Mouse (Mus musculus) spleen, adult 18-20 months (tissue): ENCODE measurements around the gene Ica1.

Experiments used
- DNase-seq, 2 experiments: peaks; one replicate each; pipeline ENCODE4 v3.0.0; 2022; ENCODE audit warnings: mixed read lengths in 2 of 2

The Ica1 gene

DNA sequence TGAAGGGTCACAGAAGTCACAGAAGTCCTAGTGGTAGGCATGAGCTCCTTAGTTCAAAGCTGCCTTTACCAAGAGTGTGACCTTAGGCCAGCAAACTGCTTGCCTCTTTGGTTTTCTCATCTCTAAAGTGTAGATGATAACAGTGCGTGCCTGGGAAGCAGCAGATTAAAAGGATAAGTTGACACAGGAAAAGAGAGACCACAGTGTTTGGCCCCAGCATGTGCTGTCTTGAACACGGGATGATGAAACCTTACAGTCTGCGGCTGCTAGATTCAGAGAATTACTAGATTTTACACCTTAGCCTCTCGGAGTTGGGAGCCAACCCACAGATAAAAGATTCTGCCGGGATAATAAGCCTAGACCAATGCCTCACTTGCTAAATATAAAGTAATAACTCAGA, 137.4 kb downstream of the Ica1 start:
- DNase-seq: no peak

GRCm38 (mm10) chr6:8639526-8639925, 138.8 kb downstream of the Ica1 start:
- DNase-seq: no peak

DNA sequence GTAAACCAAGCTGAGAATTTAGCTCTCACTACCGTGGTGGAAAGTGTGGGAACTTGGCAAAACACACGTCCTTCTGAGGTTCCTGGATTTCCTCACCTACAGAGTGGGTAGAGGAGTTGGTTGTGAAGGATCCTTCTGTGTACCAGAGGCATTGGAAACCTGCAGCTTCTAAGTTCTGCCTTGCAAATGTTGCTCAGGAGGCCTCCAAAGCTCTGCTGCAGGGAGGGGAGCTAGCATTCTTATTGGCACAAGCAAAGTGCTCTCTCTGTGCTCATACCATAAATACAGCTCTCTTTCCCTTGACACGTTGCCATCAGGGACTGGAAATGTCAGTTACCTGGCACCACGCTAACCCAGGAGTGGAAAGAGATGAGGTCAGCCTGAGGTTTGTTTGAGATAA, 139.4 kb downstream of the Ica1 start:
- no peak for DNase-seq

DNA sequence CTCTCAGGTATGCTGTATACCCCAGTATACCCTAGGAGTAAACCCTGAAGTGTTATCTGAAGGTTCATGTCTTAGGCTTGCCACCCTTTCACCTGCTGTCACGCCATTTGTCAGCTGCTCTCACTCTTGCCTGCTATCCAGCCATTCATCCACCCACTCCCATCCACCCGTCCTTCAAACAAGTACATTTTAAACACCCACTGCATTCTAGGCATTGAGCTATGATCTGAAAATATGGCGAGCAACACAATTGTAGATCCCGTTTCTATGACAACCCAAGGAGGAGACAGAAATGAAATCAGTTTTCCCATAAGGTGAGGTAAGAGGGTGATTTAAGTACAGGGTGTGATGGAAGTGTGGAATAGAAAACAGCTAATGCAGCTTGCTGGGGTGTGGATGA, 140.2 kb downstream of the Ica1 start:
- no peak for DNase-seq

DNA sequence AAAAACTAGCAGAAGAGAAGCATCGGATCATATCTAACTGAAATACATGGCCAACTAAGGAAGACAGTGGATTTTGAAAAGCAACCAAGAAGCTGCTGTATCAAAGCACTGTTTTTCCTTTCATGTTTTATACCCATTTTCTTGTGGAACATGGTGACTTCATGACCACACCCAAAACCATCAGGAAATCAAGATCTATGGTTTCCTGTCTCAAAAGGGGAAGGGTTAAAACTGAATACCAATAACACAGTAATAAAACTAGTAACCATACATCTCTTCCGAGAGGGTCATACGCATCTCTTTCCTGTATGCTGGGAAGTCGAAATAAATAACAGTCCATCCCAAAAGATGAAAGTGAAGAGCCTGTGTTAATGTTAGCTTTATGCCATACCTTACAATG, 145.6 kb downstream of the Ica1 start:
- DNase-seq: no peak

- no peak for DNase-seq
Observed at GRCm38 (mm10) chr6:8631986-8632632, 146.2 kb downstream of the Ica1 start.

DNA sequence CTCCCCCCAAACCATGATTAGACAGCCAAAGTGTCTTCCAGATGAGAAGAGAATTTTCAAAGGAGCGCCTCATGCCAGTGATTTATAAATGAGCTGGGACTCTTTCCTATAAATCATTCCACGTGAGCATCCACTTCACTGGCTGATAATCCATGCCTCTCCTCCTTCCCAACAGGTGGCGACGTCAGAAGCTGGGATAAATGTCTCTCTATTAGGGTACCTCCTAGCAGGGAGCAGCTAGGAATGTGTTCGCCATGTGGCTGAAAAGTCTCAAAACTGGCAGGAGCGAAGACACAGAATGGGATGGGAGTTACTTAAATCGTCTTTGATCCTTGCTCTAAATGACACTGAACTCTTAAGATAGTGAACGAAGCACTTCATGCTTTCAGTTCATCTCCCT, 146.9 kb downstream of the Ica1 start:
- DNase-seq: no peak

GRCm38 (mm10) chr6:8630531-8630930, 147.8 kb downstream of the Ica1 start:
- DNase-seq: no peak

- DNase-seq: no peak
Observed at GRCm38 (mm10) chr6:8628715-8629267, 149.5 kb downstream of the Ica1 start.

GRCm38 (mm10) chr6:8628226-8628625, 150.1 kb downstream of the Ica1 start:
- DNase-seq: no peak

GRCm38 (mm10) chr6:8623045-8623444, 155.2 kb downstream of the Ica1 start:
- DNase-seq: no peak

- DNase-seq: no peak
Observed at GRCm38 (mm10) chr6:8619582-8620350, 158.5 kb downstream of the Ica1 start.

DNA sequence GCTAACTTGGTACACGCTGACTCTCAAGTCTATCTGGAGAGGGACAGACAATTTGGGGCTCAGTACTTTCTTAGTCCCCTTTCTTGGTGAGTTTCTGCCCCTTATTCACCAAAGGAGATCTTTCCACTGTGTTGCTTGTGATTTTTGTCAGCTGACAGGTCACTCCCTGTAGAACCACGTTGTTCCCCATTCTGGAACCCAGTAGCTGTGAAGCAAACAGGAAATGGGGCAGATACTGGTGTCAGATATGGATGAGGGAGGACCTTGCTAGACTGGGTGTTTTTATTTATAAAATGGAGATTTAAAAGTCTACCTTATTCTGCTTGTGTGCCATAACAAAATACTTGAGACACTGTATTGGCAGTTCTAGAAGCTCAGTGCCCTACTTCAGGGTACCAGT, 160.9 kb downstream of the Ica1 start:
- no peak for DNase-seq

DNA sequence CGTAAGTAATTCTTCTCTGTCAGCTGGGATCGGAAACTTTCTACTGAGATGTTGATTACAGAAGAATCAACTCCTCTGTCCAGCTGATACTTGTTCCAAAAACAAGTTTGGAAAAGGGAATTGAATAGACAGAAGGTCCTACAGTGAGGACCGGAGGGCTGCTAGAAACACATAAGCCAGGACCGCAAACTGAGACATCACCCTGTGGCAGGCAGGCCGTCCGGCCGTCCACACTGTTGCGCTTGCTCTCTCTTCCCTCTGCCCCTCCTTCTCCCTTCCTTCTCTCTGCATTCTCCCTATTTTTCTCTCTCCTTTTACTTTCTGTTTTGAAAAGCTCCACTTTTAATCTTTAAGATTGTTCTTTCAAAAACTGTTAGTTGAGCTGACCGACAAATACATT, 186.6 kb downstream of the Ica1 start:
- no peak for DNase-seq

GRCm38 (mm10) chr6:8583892-8584291, 194.4 kb downstream of the Ica1 start:
- DNase-seq: no peak

GRCm38 (mm10) chr6:8582377-8582776, 195.9 kb downstream of the Ica1 start:
- no peak for DNase-seq
